Mouse (Mus musculus) liver, adult 2 months (tissue): ENCODE results near the gene Lhpp.

ENCODE experiments used
- CTCF ChIP-seq: fragments of 200-500 bp; IDR thresholded peaks from 2 replicates; pipeline ENCODE4 v1.5.1; 2011; ENCODE audit warnings: low read depth, low read length, control low read depth
- POLR2A ChIP-seq: fragments of 200-500 bp; IDR thresholded peaks from 2 replicates; pipeline ENCODE4 v1.6.1; 2011; ENCODE audit warnings: low read length, control low read depth; ENCODE audit not compliant: insufficient read depth; ENCODE audit errors: extremely low read depth

GRCm38 (mm10) chr7:132682901-132683300 is 72.5 kb downstream of the Lhpp start:
- TF ChIP-seq CTCF (no peak), POLR2A (no peak)
